9 mouse cellular contexts compared by ENCODE assay signal in the genomic region with DNA sequence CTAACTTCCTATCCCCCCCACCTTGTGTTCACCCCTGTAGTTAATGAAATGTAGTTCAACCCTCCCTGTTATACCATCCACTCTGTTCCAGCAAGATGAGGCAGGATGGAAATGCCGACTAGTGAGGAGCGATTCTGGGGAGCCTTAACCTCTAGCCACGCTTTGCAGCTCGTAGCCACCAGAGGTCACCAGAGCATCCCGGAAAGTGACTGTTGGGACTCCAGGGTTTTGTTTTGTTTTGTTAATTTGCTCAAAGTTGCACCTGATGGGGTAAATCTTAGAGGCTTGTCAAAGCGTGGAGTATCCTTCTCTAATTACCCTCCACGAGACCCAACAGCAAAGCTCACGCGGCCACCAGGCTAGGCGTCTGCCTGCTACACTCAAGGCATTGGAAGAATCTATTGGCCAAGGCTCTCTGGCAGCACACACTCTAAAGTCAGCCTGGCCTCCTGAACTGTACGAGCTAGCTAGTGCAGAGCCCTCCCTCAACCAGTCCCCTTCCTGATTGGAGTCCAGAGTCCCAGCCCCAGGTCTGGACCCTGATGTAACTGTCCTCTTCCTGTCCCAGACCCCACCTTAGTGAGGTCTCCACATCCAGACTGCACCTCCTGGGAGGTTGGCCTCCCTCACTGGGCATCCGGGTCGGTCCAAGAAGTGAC. TPM values are rescaled to one million over a fixed set of nuclear protein-coding genes. Genes with fewer than 3 reads are reported as not detected.
DNase-seq lines count a peak whose midpoint lies in the region; ATAC-seq lines count a peak whose summit lies in the region.
"Had no signal": no experiment of that assay in that cellular context is flagged by ENCODE, and none has a peak within 500 bp of the region (broad histone marks: within the 10 kb centered on the region; RNA-seq: fewer than 3 reads in every experiment).

No protein-coding gene starts in this region.

- no peaks in the 10 kb centered on the region for H3K9me3 ChIP-seq in heart, embryonic 10.5 days
- H3K9me3 ChIP-seq in limb, embryonic 10.5 days (replicated peaks) = no peaks in the 10 kb centered on the region
- no peaks in the 10 kb centered on the region for H3K9me3 ChIP-seq in midbrain, embryonic 11.5 days (ENCODE audit: control insufficient read depth, low read length)

- no peak overlapping the region for H3K4me2 ChIP-seq in midbrain, embryonic 11.5 days

- no peak overlapping the region for H3K27ac ChIP-seq in heart, embryonic 10.5 days
- H3K27ac ChIP-seq in limb, embryonic 10.5 days = peak overlapping the region; percentile 79
- no peak overlapping the region for H3K27ac ChIP-seq in midbrain, embryonic 11.5 days (ENCODE audit: low read depth, low read length)
- H3K27ac ChIP-seq: macrophage had no signal

- 6% methylated on average over 13 of the region's 13 CpGs for WGBS in heart, embryonic 10.5 days
- WGBS in limb, embryonic 10.5 days = 4% methylated on average over 13 of the region's 13 CpGs
- WGBS in midbrain, embryonic 11.5 days = 8% methylated on average over 13 of the region's 13 CpGs

- no peak overlapping the region for H3K9ac ChIP-seq in midbrain, embryonic 11.5 days (ENCODE audit: low read length)

- intact Hi-C loops in heart, postnatal 25 days (cut with DNase I) = loop anchor here (1.0 kb wide), 1 partner anchor 31 kb away; no protein-coding TSS in a partner anchor
- intact Hi-C loops in heart, postnatal 14 days (cut with DNase I) = loop anchor here (1.0 kb wide), 1 partner anchor 31 kb away; no protein-coding TSS in a partner anchor

- peaks cover 28% of the 10 kb centered on the region for H3K27me3 ChIP-seq in heart, embryonic 10.5 days (ENCODE audit: insufficient read depth, poor library complexity, severe bottlenecking)
- peaks cover 1% of the 10 kb centered on the region; the same call in 1 of the 2 replicates for H3K27me3 ChIP-seq in limb, embryonic 10.5 days (ENCODE audit: low read depth, poor library complexity, severe bottlenecking)
- H3K27me3 ChIP-seq in midbrain, embryonic 11.5 days (ENCODE audit: control insufficient read depth, insufficient read depth, low read length) = no peaks in the 10 kb centered on the region

- H3K4me3 ChIP-seq in heart, embryonic 10.5 days = peak overlapping the region; percentile 38
- H3K4me3 ChIP-seq in limb, embryonic 10.5 days = peak overlapping the region; percentile 23
- no peak overlapping the region for H3K4me3 ChIP-seq in midbrain, embryonic 11.5 days (ENCODE audit: low read depth, low read length)

- peaks cover 29% of the 10 kb centered on the region for H3K36me3 ChIP-seq in heart, embryonic 10.5 days
- H3K36me3 ChIP-seq in limb, embryonic 10.5 days = peaks cover 32% of the 10 kb centered on the region
- H3K36me3 ChIP-seq in midbrain, embryonic 11.5 days (ENCODE audit: control insufficient read depth, insufficient read depth, low read length) = 0 out of 2 replicates have a peak, but pooled peaks cover 4% of the 10 kb centered on the region

- H3K4me1 ChIP-seq in heart, embryonic 10.5 days = peaks cover 16% of the 10 kb centered on the region
- peaks cover 41% of the 10 kb centered on the region for H3K4me1 ChIP-seq in limb, embryonic 10.5 days
- H3K4me1 ChIP-seq in midbrain, embryonic 11.5 days (ENCODE audit: control insufficient read depth, insufficient read depth, low read length) = peaks cover 5% of the 10 kb centered on the region

- ATAC-seq in midbrain, embryonic 11.5 days (ENCODE audit: low FRiP score) = peak; percentile 44; the same call in 1 of the 2 replicates

- no peak for DNase-seq in heart, embryonic 10.5 days (ENCODE audit: low spot score)
- no peak for DNase-seq in heart, postnatal 25 days (ENCODE audit: low spot score)
- DNase-seq in MN1 (ENCODE audit: low spot score) = peak; percentile 60
- DNase-seq in embryo, embryonic 10.5 days (ENCODE audit: low spot score) = peak; percentile 86
- DNase-seq in heart, postnatal 14 days = peak; percentile 56 to 76
- DNase-seq in limb, embryonic 10.5 days (ENCODE audit: low spot score) = peak; percentile 77
- peak; percentile 94 for DNase-seq in midbrain, embryonic 11.5 days (ENCODE audit: low spot score, missing footprints)
- peak; percentile 69 for DNase-seq in thymus, postnatal 4 days

RNA-seq across cellular contexts. Expression of gene Col8a2, which starts 8.6 kb away (rescaled TPM):
- polyA plus RNA-seq in heart, embryonic 10.5 days (2016; fragmentation: Nextera tagmentation; extraction: Ambion mirVana) = 3.3 and 3.7 TPM in 2 replicates
- under 1 TPM; 0.75 to 0.81 TPM for total RNA-seq in heart, postnatal 25 days (2021)
- under 1 TPM; 0.79 to 0.85 TPM for total RNA-seq in heart, postnatal 14 days (2021)
- 0.65 and 1.4 TPM in 2 replicates for polyA plus RNA-seq in limb, embryonic 10.5 days (2016; fragmentation: Nextera tagmentation; extraction: Ambion mirVana)
- polyA plus RNA-seq in midbrain, embryonic 11.5 days (2014; fragmentation: Nextera tagmentation; extraction: Ambion mirVana) = 9.1 and 9.5 TPM in 2 replicates
- polyA plus RNA-seq: macrophage had no signal

RNA-seq across cellular contexts. Expression of gene Trappc3, which starts 15.9 kb away (rescaled TPM):
- polyA plus RNA-seq in heart, embryonic 10.5 days (2016; fragmentation: Nextera tagmentation; extraction: Ambion mirVana) = 74.9 and 86.4 TPM in 2 replicates
- total RNA-seq in heart, postnatal 25 days (2021) = 10 to 100 TPM; 43.2 to 47.1 TPM
- total RNA-seq in heart, postnatal 14 days (2021) = 10 to 100 TPM; 45.6 to 49.3 TPM
- 83.1 and 95.3 TPM in 2 replicates for polyA plus RNA-seq in limb, embryonic 10.5 days (2016; fragmentation: Nextera tagmentation; extraction: Ambion mirVana)
- 37.1 and 38.9 TPM in 2 replicates for polyA plus RNA-seq in midbrain, embryonic 11.5 days (2014; fragmentation: Nextera tagmentation; extraction: Ambion mirVana)

RNA-seq across cellular contexts. Expression of gene Map7d1, which starts 21.9 kb away (rescaled TPM):
- polyA plus RNA-seq in heart, embryonic 10.5 days (2016; fragmentation: Nextera tagmentation; extraction: Ambion mirVana) = 49.1 and 74.8 TPM in 2 replicates
- 100 to 1,000 TPM; 255 to 285 TPM for total RNA-seq in heart, postnatal 25 days (2021)
- total RNA-seq in heart, postnatal 14 days (2021) = 100 to 1,000 TPM; 242 to 246 TPM
- 56.2 and 63.2 TPM in 2 replicates for polyA plus RNA-seq in limb, embryonic 10.5 days (2016; fragmentation: Nextera tagmentation; extraction: Ambion mirVana)
- 61.8 and 68.7 TPM in 2 replicates for polyA plus RNA-seq in midbrain, embryonic 11.5 days (2014; fragmentation: Nextera tagmentation; extraction: Ambion mirVana)

RNA-seq across cellular contexts. Expression of gene Adprhl2, which starts 43.5 kb away (rescaled TPM):
- 53.1 and 68.9 TPM in 2 replicates for polyA plus RNA-seq in heart, embryonic 10.5 days (2016; fragmentation: Nextera tagmentation; extraction: Ambion mirVana)
- 10 to 100 TPM; 11.4 to 11.9 TPM for total RNA-seq in heart, postnatal 25 days (2021)
- 10 to 100 TPM; 13.4 to 13.6 TPM for total RNA-seq in heart, postnatal 14 days (2021)
- 95.1 and 97.5 TPM in 2 replicates for polyA plus RNA-seq in limb, embryonic 10.5 days (2016; fragmentation: Nextera tagmentation; extraction: Ambion mirVana)
- 36.4 and 45.0 TPM in 2 replicates for polyA plus RNA-seq in midbrain, embryonic 11.5 days (2014; fragmentation: Nextera tagmentation; extraction: Ambion mirVana)

RNA-seq across cellular contexts. Expression of gene Tekt2, which starts 47.5 kb away (rescaled TPM):
- 0.47 and 0.62 TPM in 2 replicates for polyA plus RNA-seq in heart, embryonic 10.5 days (2016; fragmentation: Nextera tagmentation; extraction: Ambion mirVana)
- total RNA-seq in heart, postnatal 25 days (2021) = under 1 TPM; 0.28 to 0.44 TPM
- under 1 TPM; 0.74 to 0.98 TPM for total RNA-seq in heart, postnatal 14 days (2021)
- 0.35 and 0.98 TPM in 2 replicates for polyA plus RNA-seq in limb, embryonic 10.5 days (2016; fragmentation: Nextera tagmentation; extraction: Ambion mirVana)
- polyA plus RNA-seq in midbrain, embryonic 11.5 days (2014; fragmentation: Nextera tagmentation; extraction: Ambion mirVana) = 1.8 and 2.2 TPM in 2 replicates

Comparison
In these comparisons a context has a peak if more than half of its experiments do, and no peak if none do; other contexts are left out.
1. DNase-seq: peak in MN1 (single experiment), embryo, embryonic 10.5 days (single experiment), heart, postnatal 14 days (2 of 2), limb, embryonic 10.5 days (single experiment), midbrain, embryonic 11.5 days (single experiment) and thymus, postnatal 4 days (single experiment); none in heart, embryonic 10.5 days (single experiment) and heart, postnatal 25 days (single experiment).